Mouse (Mus musculus): ENCODE measurements around the gene Pald1.

The Pald1 gene

GRCm38 (mm10) chr10:61402480-61402879 lies 19.1 kb upstream of the Pald1 start:
- DNase-seq (ENCODE audit: low spot score), result no peak

GRCm38 (mm10) chr10:61400407-61400806 lies 17.1 kb upstream of the Pald1 start:
- DNase-seq (ENCODE audit: low spot score), result no peak

GRCm38 (mm10) chr10:61399156-61399734 lies 15.9 kb upstream of the Pald1 start:
- peak; percentile 65 for DNase-seq (ENCODE audit: low spot score)

- DNase-seq (ENCODE audit: low spot score), result no peak
Measured at GRCm38 (mm10) chr10:61398125-61398524, 14.8 kb upstream of the Pald1 start.

GRCm38 (mm10) chr10:61394476-61395136 lies 11.3 kb upstream of the Pald1 start:
- DNase-seq (ENCODE audit: low spot score), result no peak

- no peak for DNase-seq (ENCODE audit: low spot score)
Measured at GRCm38 (mm10) chr10:61392584-61392983, 9.3 kb upstream of the Pald1 start.

GRCm38 (mm10) chr10:61390148-61390547 lies 6.8 kb upstream of the Pald1 start:
- DNase-seq (ENCODE audit: low spot score), result no peak

GRCm38 (mm10) chr10:61389020-61389419 lies 5.7 kb upstream of the Pald1 start:
- no peak for DNase-seq (ENCODE audit: low spot score)

- DNase-seq (ENCODE audit: low spot score), result no peak
Measured at GRCm38 (mm10) chr10:61386284-61386683, 3.0 kb upstream of the Pald1 start.

GRCm38 (mm10) chr10:61385174-61385573 lies 1.8 kb upstream of the Pald1 start:
- no peak for DNase-seq (ENCODE audit: low spot score)

- no peak for DNase-seq (ENCODE audit: low spot score)
Measured at GRCm38 (mm10) chr10:61383715-61384047, 351 bp upstream of the Pald1 start.

- no peak for DNase-seq (ENCODE audit: low spot score)
Measured at GRCm38 (mm10) chr10:61382281-61382731, 1.0 kb downstream of the Pald1 start.

- DNase-seq (ENCODE audit: low spot score), result no peak
Measured at GRCm38 (mm10) chr10:61381823-61382222, 1.5 kb downstream of the Pald1 start.

- no peak for DNase-seq (ENCODE audit: low spot score)
Measured at GRCm38 (mm10) chr10:61380186-61380585, 3.1 kb downstream of the Pald1 start.

GRCm38 (mm10) chr10:61379340-61380040 lies 3.8 kb downstream of the Pald1 start:
- no peak for DNase-seq (ENCODE audit: low spot score)

GRCm38 (mm10) chr10:61378698-61379097 lies 4.6 kb downstream of the Pald1 start:
- no peak for DNase-seq (ENCODE audit: low spot score)

GRCm38 (mm10) chr10:61378050-61378449 lies 5.3 kb downstream of the Pald1 start:
- no peak for DNase-seq (ENCODE audit: low spot score)

GRCm38 (mm10) chr10:61374771-61375481 lies 8.4 kb downstream of the Pald1 start:
- DNase-seq (ENCODE audit: low spot score), result no peak

- no peak for DNase-seq (ENCODE audit: low spot score)
Measured at GRCm38 (mm10) chr10:61374076-61374475, 9.3 kb downstream of the Pald1 start.

GRCm38 (mm10) chr10:61372585-61372923 lies 10.8 kb downstream of the Pald1 start:
- DNase-seq (ENCODE audit: low spot score), result no peak

- DNase-seq (ENCODE audit: low spot score), result no peak
Measured at GRCm38 (mm10) chr10:61371884-61372584, 11.3 kb downstream of the Pald1 start.

GRCm38 (mm10) chr10:61370273-61370979 lies 12.9 kb downstream of the Pald1 start:
- no peak for DNase-seq (ENCODE audit: low spot score)

All from urinary bladder, postnatal 25 days (tissue).